Comparison of ENCODE assay signal across 10 mouse cellular contexts in genomic region chr6:42395960-42396809, GRCm38 (mm10). TPM values are rescaled to one million over a fixed set of nuclear protein-coding genes. Genes with fewer than 3 reads are reported as not detected.
DNase-seq lines count a peak whose midpoint lies in the region; ATAC-seq and TF ChIP-seq lines count a peak whose summit lies in the region.
"Had no signal": no experiment of that assay in that cellular context is flagged by ENCODE, and none has a peak within 500 bp of the region (broad histone marks: within the 10 kb centered on the region; RNA-seq: fewer than 3 reads in every experiment).

No protein-coding gene starts in this region.

- ATAC-seq in embryonic facial prominence, embryonic 13.5 days (ENCODE audit: insufficient number of reproducible peaks, insufficient read depth, low FRiP score, low TSS enrichment, low read depth), result 0 out of 2 replicates have a peak, but pooled peaks have one; percentile 37
- peak; percentile 61 to 67 for ATAC-seq in hematopoietic stem cell, adult 5-6 weeks (replicated peaks in 1 of 2; ENCODE audit: insufficient read depth in 1 of 2, low FRiP score in 2 of 2, low TSS enrichment in 1 of 2, low read depth in 1 of 2, poor library complexity in 2 of 2, severe bottlenecking in 2 of 2)
- ATAC-seq in lung, embryonic 15.5 days (ENCODE audit: borderline replicate concordance, extremely low read depth, low FRiP score, low TSS enrichment), result peak; percentile 93
- peak; percentile 93 for ATAC-seq in stomach, postnatal 0 days (ENCODE audit: low FRiP score, low TSS enrichment)

- TF ChIP-seq CTCF in stomach, postnatal 0 days (IDR thresholded peaks at IDR 0.05; ENCODE audit: low read depth), result 0 out of 2 replicates have a peak, but pooled peaks have one; percentile 9

- no peaks in the 10 kb centered on the region; the same call in 1 of the 2 replicates for H3K4me1 ChIP-seq in embryonic facial prominence, embryonic 13.5 days
- no peaks in the 10 kb centered on the region for H3K4me1 ChIP-seq in embryonic facial prominence, embryonic 10.5 days
- H3K4me1 ChIP-seq in lung, embryonic 15.5 days, result peaks cover 22% of the 10 kb centered on the region
- peaks cover 6% of the 10 kb centered on the region; the same call in 1 of the 2 replicates for H3K4me1 ChIP-seq in stomach, postnatal 0 days (replicated peaks; ENCODE audit: control insufficient read depth, insufficient read depth)
- H3K4me1 ChIP-seq: neural tube, embryonic 13.5 days had no signal

- no peak overlapping the region for H3K9ac ChIP-seq in embryonic facial prominence, embryonic 13.5 days
- no peak overlapping the region for H3K9ac ChIP-seq in lung, embryonic 15.5 days
- H3K9ac ChIP-seq in stomach, postnatal 0 days (ENCODE audit: low read length), result no peak overlapping the region
- H3K9ac ChIP-seq: neural tube, embryonic 13.5 days had no signal

- no peak overlapping the region for H3K4me2 ChIP-seq in embryonic facial prominence, embryonic 13.5 days
- H3K4me2 ChIP-seq in lung, embryonic 15.5 days, result no peak overlapping the region
- no peak overlapping the region for H3K4me2 ChIP-seq in stomach, postnatal 0 days (replicated peaks; ENCODE audit: low read depth)
- H3K4me2 ChIP-seq: neural tube, embryonic 13.5 days had no signal

- H3K27me3 ChIP-seq in embryonic facial prominence, embryonic 13.5 days, result no peaks in the 10 kb centered on the region
- H3K27me3 ChIP-seq in embryonic facial prominence, embryonic 10.5 days (replicated peaks; ENCODE audit: low read depth, poor library complexity, severe bottlenecking), result no peaks in the 10 kb centered on the region
- no peaks in the 10 kb centered on the region for H3K27me3 ChIP-seq in lung, embryonic 15.5 days
- H3K27me3 ChIP-seq in stomach, postnatal 0 days (ENCODE audit: control insufficient read depth, insufficient read depth, low read length), result no peaks in the 10 kb centered on the region
- H3K27me3 ChIP-seq: neural tube, embryonic 13.5 days had no signal

- 62% methylated on average over 9 of the region's 9 CpGs for WGBS in embryonic facial prominence, embryonic 13.5 days
- 82% methylated on average over 9 of the region's 9 CpGs for WGBS in embryonic facial prominence, embryonic 10.5 days
- WGBS in lung, embryonic 15.5 days, result 22% methylated on average over 9 of the region's 9 CpGs
- 23% methylated on average over 9 of the region's 9 CpGs for WGBS in stomach, postnatal 0 days

- H3K9me3 ChIP-seq in embryonic facial prominence, embryonic 13.5 days, result no peaks in the 10 kb centered on the region
- no peaks in the 10 kb centered on the region for H3K9me3 ChIP-seq in embryonic facial prominence, embryonic 10.5 days
- no peaks in the 10 kb centered on the region for H3K9me3 ChIP-seq in lung, embryonic 15.5 days
- H3K9me3 ChIP-seq in stomach, postnatal 0 days (ENCODE audit: control insufficient read depth, low read length), result no peaks in the 10 kb centered on the region
- H3K9me3 ChIP-seq: neural tube, embryonic 13.5 days had no signal

- H3K27ac ChIP-seq in embryonic facial prominence, embryonic 13.5 days, result no peak overlapping the region; the same call in 1 of the 2 replicates
- H3K27ac ChIP-seq in embryonic facial prominence, embryonic 10.5 days (replicated peaks), result no peak overlapping the region
- H3K27ac ChIP-seq in lung, embryonic 15.5 days, result peak overlapping the region; percentile 84
- peak overlapping the region; percentile 78 for H3K27ac ChIP-seq in stomach, postnatal 0 days (replicated peaks)
- H3K27ac ChIP-seq: neural tube, embryonic 13.5 days had no signal

- TF ChIP-seq EP300 in stomach, postnatal 0 days (optimal IDR thresholded peaks at IDR 0.05), result peak; percentile 71

- no peak for DNase-seq in embryonic facial prominence, embryonic 10.5 days (ENCODE audit: low spot score)
- peak; percentile 83 to 88 for DNase-seq in adrenal gland, adult 18-20 months (ENCODE audit: low spot score in 2 of 2)
- DNase-seq in gastrocnemius, adult 18-20 months (ENCODE audit: low spot score), result peak; percentile 94
- DNase-seq in stomach, postnatal 0 days (ENCODE audit: low spot score), result peak; percentile 68
- no peak for DNase-seq in left cerebral cortex, adult 8-10 months (ENCODE audit: low spot score in 2 of 2)

- no peaks in the 10 kb centered on the region for H3K36me3 ChIP-seq in embryonic facial prominence, embryonic 13.5 days
- H3K36me3 ChIP-seq in embryonic facial prominence, embryonic 10.5 days (replicated peaks), result no peaks in the 10 kb centered on the region
- no peaks in the 10 kb centered on the region for H3K36me3 ChIP-seq in lung, embryonic 15.5 days
- H3K36me3 ChIP-seq in stomach, postnatal 0 days (ENCODE audit: control insufficient read depth, insufficient read depth, low read length), result no peaks in the 10 kb centered on the region
- H3K36me3 ChIP-seq: neural tube, embryonic 13.5 days had no signal

- H3K4me3 ChIP-seq in embryonic facial prominence, embryonic 13.5 days, result no peak overlapping the region
- H3K4me3 ChIP-seq in embryonic facial prominence, embryonic 10.5 days, result no peak overlapping the region
- H3K4me3 ChIP-seq in lung, embryonic 15.5 days, result no peak overlapping the region
- H3K4me3 ChIP-seq in stomach, postnatal 0 days (ENCODE audit: low read depth, low read length), result no peak overlapping the region
- H3K4me3 ChIP-seq: erythroblast, embryonic 14.5 days; neural tube, embryonic 13.5 days had no signal

RNA-seq across cellular contexts. Expression of gene Tas2r143, which starts 3.9 kb away (rescaled TPM):
- polyA plus RNA-seq in embryonic facial prominence, embryonic 13.5 days (2015; fragmentation: Nextera tagmentation; extraction: Ambion mirVana), result not detected in 2 replicates
- polyA plus RNA-seq in embryonic facial prominence, embryonic 10.5 days (2016; fragmentation: Nextera tagmentation; extraction: Ambion mirVana), result not detected in 2 replicates
- 1 to 10 TPM in 1 of 2 experiments, not detected in 1; 4.5 TPM for total RNA-seq in adrenal gland, adult 18-20 months (2021)
- total RNA-seq in gastrocnemius, adult 18-20 months (2021), result not detected
- total RNA-seq in hematopoietic stem cell, adult 5-6 weeks (2017), result not detected in 2 replicates
- not detected in 2 replicates for polyA plus RNA-seq in lung, embryonic 15.5 days (2015; fragmentation: Nextera tagmentation; extraction: Ambion mirVana)
- polyA plus RNA-seq in stomach, postnatal 0 days (2015; fragmentation: Nextera tagmentation; extraction: Ambion mirVana), result not detected in 2 replicates
- total RNA-seq in left cerebral cortex, adult 8-10 months (2022), result not detected
- polyA plus RNA-seq: erythroblast, embryonic 14.5 days; neural tube, embryonic 13.5 days had no signal

RNA-seq across cellular contexts. Expression of gene Tas2r135, which starts 9.0 kb away (rescaled TPM):
- not detected in 2 replicates for polyA plus RNA-seq in embryonic facial prominence, embryonic 13.5 days (2015; fragmentation: Nextera tagmentation; extraction: Ambion mirVana)
- not detected in 2 replicates for polyA plus RNA-seq in embryonic facial prominence, embryonic 10.5 days (2016; fragmentation: Nextera tagmentation; extraction: Ambion mirVana)
- total RNA-seq in adrenal gland, adult 18-20 months (2021), result 1 to 10 TPM in 1 of 2 experiments, under 1 TPM in 1; 0.38 to 3.4 TPM
- total RNA-seq in gastrocnemius, adult 18-20 months (2021), result not detected
- not detected in 2 replicates for total RNA-seq in hematopoietic stem cell, adult 5-6 weeks (2017)
- not detected in 2 replicates for polyA plus RNA-seq in lung, embryonic 15.5 days (2015; fragmentation: Nextera tagmentation; extraction: Ambion mirVana)
- polyA plus RNA-seq in stomach, postnatal 0 days (2015; fragmentation: Nextera tagmentation; extraction: Ambion mirVana), result not detected in 2 replicates
- not detected for total RNA-seq in left cerebral cortex, adult 8-10 months (2022)
- polyA plus RNA-seq: erythroblast, embryonic 14.5 days; neural tube, embryonic 13.5 days had no signal

RNA-seq across cellular contexts. Expression of gene Epha1, which starts 23.1 kb away (rescaled TPM):
- 10.5 and 10.8 TPM in 2 replicates for polyA plus RNA-seq in embryonic facial prominence, embryonic 13.5 days (2015; fragmentation: Nextera tagmentation; extraction: Ambion mirVana)
- polyA plus RNA-seq in embryonic facial prominence, embryonic 10.5 days (2016; fragmentation: Nextera tagmentation; extraction: Ambion mirVana), result 3.9 and 5.1 TPM in 2 replicates
- under 1 TPM; 0.45 to 0.46 TPM for total RNA-seq in adrenal gland, adult 18-20 months (2021)
- total RNA-seq in gastrocnemius, adult 18-20 months (2021), result under 1 TPM; 0.07 to 0.23 TPM
- 0.56 and 0.84 TPM in 2 replicates for total RNA-seq in hematopoietic stem cell, adult 5-6 weeks (2017)
- 14.2 and 16.9 TPM in 2 replicates for polyA plus RNA-seq in lung, embryonic 15.5 days (2015; fragmentation: Nextera tagmentation; extraction: Ambion mirVana)
- polyA plus RNA-seq in stomach, postnatal 0 days (2015; fragmentation: Nextera tagmentation; extraction: Ambion mirVana), result 19.9 and 20.1 TPM in 2 replicates
- under 1 TPM in 3 of 4 experiments, not detected in 1; 0.23 to 0.68 (median 0.28) TPM for total RNA-seq in left cerebral cortex, adult 8-10 months (2022)

RNA-seq across cellular contexts. Expression of gene Tas2r126, which starts 38.1 kb away (rescaled TPM):
- not detected in 2 replicates for polyA plus RNA-seq in embryonic facial prominence, embryonic 13.5 days (2015; fragmentation: Nextera tagmentation; extraction: Ambion mirVana)
- not detected in 2 replicates for polyA plus RNA-seq in embryonic facial prominence, embryonic 10.5 days (2016; fragmentation: Nextera tagmentation; extraction: Ambion mirVana)
- total RNA-seq in adrenal gland, adult 18-20 months (2021), result under 1 TPM in 1 of 2 experiments, not detected in 1; 0.89 TPM
- total RNA-seq in gastrocnemius, adult 18-20 months (2021), result not detected
- not detected in 2 replicates for total RNA-seq in hematopoietic stem cell, adult 5-6 weeks (2017)
- polyA plus RNA-seq in lung, embryonic 15.5 days (2015; fragmentation: Nextera tagmentation; extraction: Ambion mirVana), result not detected in 2 replicates
- not detected in 2 replicates for polyA plus RNA-seq in stomach, postnatal 0 days (2015; fragmentation: Nextera tagmentation; extraction: Ambion mirVana)
- total RNA-seq in left cerebral cortex, adult 8-10 months (2022), result not detected
- polyA plus RNA-seq: erythroblast, embryonic 14.5 days; neural tube, embryonic 13.5 days had no signal

RNA-seq across cellular contexts. Expression of gene Zyx, which starts 46.8 kb away (rescaled TPM):
- 77.2 and 81.0 TPM in 2 replicates for polyA plus RNA-seq in embryonic facial prominence, embryonic 13.5 days (2015; fragmentation: Nextera tagmentation; extraction: Ambion mirVana)
- polyA plus RNA-seq in embryonic facial prominence, embryonic 10.5 days (2016; fragmentation: Nextera tagmentation; extraction: Ambion mirVana), result 93.8 and 96.9 TPM in 2 replicates
- 100 to 1,000 TPM; 115 to 138 TPM for total RNA-seq in adrenal gland, adult 18-20 months (2021)
- total RNA-seq in gastrocnemius, adult 18-20 months (2021), result 10 to 100 TPM; 20.2 to 25.5 TPM
- total RNA-seq in hematopoietic stem cell, adult 5-6 weeks (2017), result 71.2 and 71.8 TPM in 2 replicates
- 161 and 167 TPM in 2 replicates for polyA plus RNA-seq in lung, embryonic 15.5 days (2015; fragmentation: Nextera tagmentation; extraction: Ambion mirVana)
- polyA plus RNA-seq in stomach, postnatal 0 days (2015; fragmentation: Nextera tagmentation; extraction: Ambion mirVana), result 60.5 and 68.0 TPM in 2 replicates
- 10 to 100 TPM; 42.1 to 50.3 (median 47.5) TPM for total RNA-seq in left cerebral cortex, adult 8-10 months (2022)

Comparison
In these comparisons a context has a peak if more than half of its experiments do, and no peak if none do; other contexts are left out.
1. ATAC-seq: peak in every context shown above with its lines; median percentile 93 in lung, embryonic 15.5 days; 93 in stomach, postnatal 0 days; 64 in hematopoietic stem cell, adult 5-6 weeks; 37 in embryonic facial prominence, embryonic 13.5 days.
2. H3K27ac ChIP-seq: peak in lung, embryonic 15.5 days (single experiment) and stomach, postnatal 0 days (single experiment); none in embryonic facial prominence, embryonic 13.5 days (single experiment) and embryonic facial prominence, embryonic 10.5 days (single experiment).
3. DNase-seq: peak in adrenal gland, adult 18-20 months (2 of 2), gastrocnemius, adult 18-20 months (single experiment) and stomach, postnatal 0 days (single experiment); none in embryonic facial prominence, embryonic 10.5 days (single experiment) and left cerebral cortex, adult 8-10 months (0 of 2).